Mouse (Mus musculus): Measurements from ENCODE around the gene Bcl7c. TPM values are rescaled to one million over a fixed set of nuclear protein-coding genes. Genes with fewer than 3 reads are reported as not detected.

Gene Bcl7c
- total RNA-seq, 2 experiments from 2014 or later, result 93.2 to 97.1 TPM

DNA sequence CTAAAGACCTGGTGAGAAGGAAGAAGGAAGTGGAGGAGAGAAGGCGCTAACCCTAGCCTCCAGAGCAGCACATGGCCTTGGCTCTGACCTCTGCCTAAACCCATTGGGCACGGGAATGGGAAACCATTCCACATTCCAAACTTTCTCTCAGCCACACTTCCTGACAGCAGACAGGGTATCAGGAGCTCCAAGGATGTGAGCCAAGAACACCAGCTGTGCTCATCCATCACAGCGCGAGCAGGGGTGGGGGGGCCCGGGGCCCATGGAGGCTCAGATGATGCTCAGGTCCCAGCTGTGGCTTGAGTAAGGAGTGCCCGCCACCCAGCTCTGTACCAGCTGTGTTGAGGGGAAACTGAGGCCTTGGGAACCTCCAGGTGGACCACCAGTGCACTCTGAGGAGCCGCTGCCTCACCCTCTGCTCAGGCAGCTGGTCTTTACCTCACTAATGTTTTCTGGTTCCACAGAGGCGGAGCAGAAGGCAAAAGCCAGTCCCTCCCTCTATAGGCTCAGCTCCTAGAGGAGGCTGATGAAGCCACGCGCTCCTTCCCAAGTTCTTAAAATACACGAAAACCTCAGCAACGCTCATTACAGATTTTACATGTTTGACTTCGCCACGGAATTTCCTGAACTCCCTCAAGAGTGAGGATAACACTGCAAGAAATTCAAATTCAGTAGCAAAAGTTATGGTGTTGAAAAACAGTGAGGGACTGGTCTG, 23.3 kb downstream of the Bcl7c start:
- peak; percentile 64 for DNase-seq

GRCm38 (mm10) chr7:127681888-127682553, 26.7 kb downstream of the Bcl7c start:
- no peak for DNase-seq

- no peak for DNase-seq
Measured at GRCm38 (mm10) chr7:127680541-127680940, 28.2 kb downstream of the Bcl7c start.

DNA sequence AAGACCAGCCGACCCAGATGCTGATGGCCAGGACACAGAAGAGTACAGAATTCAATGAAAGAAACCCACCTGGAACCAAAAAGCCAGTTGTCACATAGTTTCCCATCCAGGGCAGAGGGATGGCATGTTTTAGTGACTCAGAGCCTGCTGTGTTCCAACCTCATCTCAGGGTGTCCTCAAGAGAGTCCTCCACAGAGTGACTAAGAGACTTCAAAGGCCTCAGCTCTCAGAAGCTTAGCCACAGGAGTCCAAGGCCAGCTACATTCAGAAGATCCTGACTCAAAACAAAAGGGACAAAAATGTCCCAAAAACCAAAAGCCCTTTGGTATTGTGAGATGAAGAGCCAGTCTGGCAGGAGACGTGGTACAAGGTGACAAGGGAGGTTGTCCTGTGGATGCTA, 29.9 kb downstream of the Bcl7c start:
- no peak for DNase-seq

GRCm38 (mm10) chr7:127677609-127678008, 31.1 kb downstream of the Bcl7c start:
- no peak for DNase-seq

- peak; percentile 63 for DNase-seq
Measured at GRCm38 (mm10) chr7:127677077-127677476, 31.7 kb downstream of the Bcl7c start.

GRCm38 (mm10) chr7:127675391-127675811, 33.3 kb downstream of the Bcl7c start:
- no peak for DNase-seq

- peak; percentile 91 for DNase-seq
Measured at GRCm38 (mm10) chr7:127674977-127675376, 33.8 kb downstream of the Bcl7c start.

DNA sequence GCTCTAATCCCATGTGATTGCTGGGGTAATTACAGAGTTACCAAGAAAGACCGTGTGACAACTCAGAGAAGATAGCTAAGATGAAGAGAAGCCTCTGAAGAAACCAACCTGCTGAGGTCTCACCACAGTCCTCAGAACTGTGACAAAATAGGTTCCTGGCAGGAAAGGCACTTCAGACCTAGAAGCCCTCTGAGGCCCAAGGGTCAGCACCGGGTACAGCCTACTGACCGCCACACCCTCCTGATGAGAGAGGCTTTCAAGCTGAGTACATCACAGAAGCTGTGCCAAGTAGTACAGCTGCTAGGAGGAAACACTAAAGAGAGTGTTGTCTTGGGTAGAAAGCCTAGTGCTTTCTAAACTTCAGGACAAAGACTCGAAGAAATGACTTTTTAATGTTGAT, 36.0 kb downstream of the Bcl7c start:
- no peak for DNase-seq

GRCm38 (mm10) chr7:127671880-127672774, 36.6 kb downstream of the Bcl7c start:
- DNase-seq, result no peak

DNA sequence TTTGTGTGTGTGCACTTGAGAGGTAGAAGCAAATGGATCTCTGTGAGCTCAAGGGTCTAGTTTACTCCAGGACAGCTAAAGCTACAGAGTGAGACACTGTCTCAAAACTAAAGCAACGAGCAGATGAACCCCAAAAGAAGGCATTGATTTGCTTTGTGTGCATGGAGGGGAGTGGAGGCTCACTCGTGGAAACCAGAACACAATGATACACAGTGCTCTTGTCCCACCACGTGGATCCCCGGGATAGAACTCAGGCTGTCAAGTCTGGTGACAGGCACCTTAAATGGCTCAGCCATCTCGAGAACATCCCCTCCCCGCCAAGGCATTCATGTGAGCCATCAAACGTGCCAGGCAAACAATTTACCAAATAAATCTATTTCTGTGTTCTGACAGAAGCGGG, 41.6 kb downstream of the Bcl7c start:
- DNase-seq, result no peak

DNA sequence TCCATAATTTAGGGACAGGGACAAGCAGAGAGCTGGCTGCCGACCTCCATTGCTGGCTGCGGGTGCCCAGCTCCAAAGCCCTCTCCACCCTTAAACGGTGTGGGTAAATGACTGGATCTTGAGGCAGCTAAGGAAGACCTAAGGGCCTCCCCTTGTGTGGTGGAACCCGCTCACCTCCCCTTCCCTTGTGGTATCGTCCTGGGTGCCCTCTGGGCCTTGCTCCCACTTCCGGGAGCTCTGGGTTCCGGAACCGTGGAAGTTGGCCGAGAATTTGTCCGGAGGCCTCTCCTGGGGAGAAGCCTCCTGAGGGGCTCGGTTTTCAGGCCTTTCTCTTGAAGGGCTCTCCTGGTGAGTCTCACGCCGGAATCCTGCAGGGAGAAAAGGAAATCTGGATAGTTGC, 42.1 kb downstream of the Bcl7c start:
- DNase-seq, result no peak

GRCm38 (mm10) chr7:127666066-127666654, 42.6 kb downstream of the Bcl7c start:
- no peak for DNase-seq

- no peak for DNase-seq
Measured at GRCm38 (mm10) chr7:127662926-127663325, 45.8 kb downstream of the Bcl7c start.

- DNase-seq, result no peak
Measured at GRCm38 (mm10) chr7:127661833-127662232, 46.9 kb downstream of the Bcl7c start.

GRCm38 (mm10) chr7:127660882-127661281, 47.9 kb downstream of the Bcl7c start:
- no peak for DNase-seq

DNA sequence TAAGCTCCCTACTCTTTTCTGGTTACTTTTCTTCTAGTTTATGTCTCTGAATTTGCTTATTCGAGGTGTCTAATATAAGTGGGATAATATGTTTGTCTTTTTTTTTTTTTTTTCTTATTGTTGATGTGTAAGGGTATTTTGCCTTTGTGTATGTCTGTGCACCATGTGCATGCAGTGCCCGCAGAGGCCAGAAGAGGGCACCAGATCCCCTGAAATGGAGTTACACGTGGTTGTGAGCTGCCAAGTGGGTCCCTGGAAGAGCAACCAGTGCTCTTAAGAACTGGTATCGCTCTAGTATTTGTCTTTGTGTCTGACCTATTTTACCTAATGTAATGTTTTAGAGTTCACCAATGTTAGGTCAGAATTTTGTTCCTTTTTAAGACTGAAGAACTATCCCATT, 51.8 kb downstream of the Bcl7c start:
- DNase-seq, result peak; percentile 73

- no peak for DNase-seq
Measured at GRCm38 (mm10) chr7:127654318-127654717, 54.4 kb downstream of the Bcl7c start.

DNA sequence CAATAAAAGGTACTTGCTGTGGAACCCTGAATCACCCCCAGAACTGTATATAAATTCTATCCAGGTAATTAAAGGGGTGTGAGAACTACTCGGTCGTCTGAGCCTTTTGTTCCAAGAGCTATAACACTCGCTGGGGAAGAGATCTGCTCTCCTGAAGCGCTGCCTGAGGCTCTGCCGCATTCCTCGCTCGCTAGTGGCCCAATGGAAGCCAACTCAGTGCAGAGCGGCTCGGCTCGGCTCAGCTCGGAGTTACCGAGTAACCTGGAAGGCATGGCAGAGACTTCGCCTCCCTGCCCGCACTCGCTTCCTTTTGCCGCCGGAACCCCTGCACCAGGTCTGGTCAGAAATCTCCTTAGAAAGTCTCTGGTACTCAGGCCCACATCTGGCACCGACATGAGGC, 56.7 kb downstream of the Bcl7c start:
- DNase-seq, result no peak

GRCm38 (mm10) chr7:127651624-127652023, 57.1 kb downstream of the Bcl7c start:
- DNase-seq, result no peak

- no peak for DNase-seq
Measured at GRCm38 (mm10) chr7:127649206-127649605, 59.5 kb downstream of the Bcl7c start.

DNA sequence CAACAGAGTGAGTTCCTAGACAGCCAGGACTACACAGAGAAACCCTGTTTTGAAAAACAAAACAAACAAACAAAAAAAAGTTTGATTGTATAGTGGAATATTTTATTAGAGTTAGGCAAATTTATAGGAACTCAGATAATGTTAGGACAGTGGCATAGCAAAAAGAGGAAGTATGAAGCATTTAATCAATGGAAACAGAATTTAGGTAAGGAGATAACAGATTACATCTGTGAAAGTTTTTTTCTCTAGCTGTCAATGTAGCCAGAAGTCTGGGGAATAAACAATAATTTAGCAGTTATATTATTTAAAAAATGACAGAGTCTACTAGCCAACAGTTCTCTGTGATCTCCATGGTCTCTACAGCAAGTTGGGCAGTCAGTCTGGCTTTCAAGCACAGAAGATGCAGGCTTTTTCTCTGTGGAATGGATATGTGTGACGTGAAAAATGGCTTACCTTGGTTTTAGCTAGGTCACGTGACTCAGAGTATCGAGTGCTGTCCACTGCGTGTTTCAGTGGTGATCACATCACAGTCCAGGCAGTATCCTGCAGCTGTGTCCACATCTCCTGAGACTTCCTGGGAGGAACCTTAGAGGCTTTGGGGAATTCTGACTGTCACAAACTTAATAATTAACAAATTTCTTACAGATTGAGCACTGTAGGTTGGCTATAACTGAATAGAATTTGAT, 60.1 kb downstream of the Bcl7c start:
- no peak for DNase-seq
